Mouse (Mus musculus) heart, embryonic 10.5 days (tissue): ENCODE data around the gene Socs5. TPM values are rescaled to one million over a fixed set of nuclear protein-coding genes. Genes with fewer than 3 reads are reported as not detected.

ENCODE experiments used
- DNase-seq: peaks from one replicate; pipeline ENCODE4 v3.0.0-alpha.2; 2017; ENCODE audit warnings: low spot score
- H3K27ac ChIP-seq: fragments of 300-500 bp; sonication (generic); 2 replicates; pipeline ENCODE4 v1.5.1; 2016; ENCODE audit warnings: mild to moderate bottlenecking
- H3K27me3 ChIP-seq: fragments of 300-500 bp; sonication (generic); 2 replicates; pipeline ENCODE4 v1.6.1; 2016; ENCODE audit warnings: mild to moderate bottlenecking; ENCODE audit not compliant: poor library complexity, insufficient read depth, severe bottlenecking
- H3K36me3 ChIP-seq: fragments of 300-500 bp; sonication (generic); 2 replicates; pipeline ENCODE4 v1.6.1; 2016; ENCODE audit warnings: mild to moderate bottlenecking, moderate library complexity
- H3K4me1 ChIP-seq: fragments of 300-500 bp; sonication (generic); 2 replicates; pipeline ENCODE4 v1.6.1; 2016; ENCODE audit warnings: mild to moderate bottlenecking
- H3K4me3 ChIP-seq: fragments of 300-500 bp; sonication (generic); 2 replicates; pipeline ENCODE4 v1.5.1; 2016; ENCODE audit warnings: mild to moderate bottlenecking, moderate library complexity
- H3K9me3 ChIP-seq: fragments of 300-500 bp; sonication (generic); 2 replicates; pipeline ENCODE4 v1.6.1; 2016; ENCODE audit warnings: mild to moderate bottlenecking, moderate library complexity
- WGBS: fragments of 180-500 bp; shearing (Covaris S2); methylation state at CpG from one replicate; pipeline ENCODE4 v1.1.7; 2016; 5-methylcytosine and 5-hydroxymethylcytosine counted together
- polyA plus RNA-seq: library from polyadenylated mRNA; unstranded; fragments of >200 nt; fragmentation: Nextera tagmentation; extraction: Ambion mirVana; gene quantifications from 2 replicates; pipeline ENCODE4 v1.2.1, GENCODE M21; 2016

Socs5 gene
- polyA plus RNA-seq, 1 experiment from 2014 or later: 11.0 TPM

DNA sequence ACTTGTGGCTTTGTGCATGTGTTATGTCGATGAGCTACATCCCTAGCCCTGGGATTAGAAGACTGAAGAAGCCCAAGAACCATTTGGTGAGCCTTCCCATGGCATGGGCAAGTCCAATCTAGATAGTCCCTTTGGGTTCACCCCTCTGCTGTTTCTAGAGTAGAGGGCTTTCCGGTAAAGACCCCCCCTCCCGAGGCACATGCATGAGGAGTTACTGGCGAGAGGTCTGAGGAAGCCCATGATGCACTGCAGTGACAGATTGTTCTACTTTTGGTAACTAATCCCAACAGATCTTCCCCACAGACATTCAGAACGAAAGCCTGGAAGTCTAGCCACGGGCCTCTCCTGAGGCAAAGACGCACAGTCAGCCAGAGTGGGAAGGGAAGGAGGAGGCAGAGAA is 18.2 kb upstream of the Socs5 start:
- no peak overlapping the region for H3K4me3 ChIP-seq
- H3K4me1 ChIP-seq: peaks cover 8% of the 10 kb centered on the region; the same call in 1 of the 2 replicates
- H3K27me3 ChIP-seq: no peaks in the 10 kb centered on the region
- H3K36me3 ChIP-seq: no peaks in the 10 kb centered on the region
- DNase-seq: peak; percentile 58
- H3K9me3 ChIP-seq: no peaks in the 10 kb centered on the region
- H3K27ac ChIP-seq: no peak overlapping the region
- 76% methylated on average over 7 of the region's 7 CpGs for WGBS

GRCm38 (mm10) chr17:87093061-87093460 is 14.4 kb upstream of the Socs5 start:
- no peak overlapping the region for H3K27ac ChIP-seq
- H3K4me1 ChIP-seq: peaks cover 16% of the 10 kb centered on the region
- H3K27me3 ChIP-seq: no peaks in the 10 kb centered on the region
- no peaks in the 10 kb centered on the region for H3K9me3 ChIP-seq
- H3K4me3 ChIP-seq: no peak overlapping the region
- no peak for DNase-seq
- H3K36me3 ChIP-seq: no peaks in the 10 kb centered on the region
- 49% methylated on average over 5 of the region's 5 CpGs for WGBS

- Histone ChIP-seq H3K36me3 (no peaks in the 10 kb centered on the region), H3K4me1 (peaks cover 16% of the 10 kb centered on the region), H3K27ac (no peak overlapping the region), H3K4me3 (no peak overlapping the region), H3K27me3 (no peaks in the 10 kb centered on the region), H3K9me3 (no peaks in the 10 kb centered on the region)
- no peak for DNase-seq
- 17% methylated on average over 2 of the region's 2 CpGs for WGBS
Observed at GRCm38 (mm10) chr17:87096951-87097350, 10.5 kb upstream of the Socs5 start.

- WGBS: 82% methylated on average over 5 of the region's 5 CpGs
- no peaks in the 10 kb centered on the region for H3K9me3 ChIP-seq
- peaks cover 18% of the 10 kb centered on the region for H3K4me1 ChIP-seq
- H3K4me3 ChIP-seq: no peak overlapping the region
- no peak overlapping the region for H3K27ac ChIP-seq
- DNase-seq: no peak
- no peaks in the 10 kb centered on the region for H3K27me3 ChIP-seq
- no peaks in the 10 kb centered on the region for H3K36me3 ChIP-seq
Observed at GRCm38 (mm10) chr17:87097576-87097975, 9.9 kb upstream of the Socs5 start.

DNA sequence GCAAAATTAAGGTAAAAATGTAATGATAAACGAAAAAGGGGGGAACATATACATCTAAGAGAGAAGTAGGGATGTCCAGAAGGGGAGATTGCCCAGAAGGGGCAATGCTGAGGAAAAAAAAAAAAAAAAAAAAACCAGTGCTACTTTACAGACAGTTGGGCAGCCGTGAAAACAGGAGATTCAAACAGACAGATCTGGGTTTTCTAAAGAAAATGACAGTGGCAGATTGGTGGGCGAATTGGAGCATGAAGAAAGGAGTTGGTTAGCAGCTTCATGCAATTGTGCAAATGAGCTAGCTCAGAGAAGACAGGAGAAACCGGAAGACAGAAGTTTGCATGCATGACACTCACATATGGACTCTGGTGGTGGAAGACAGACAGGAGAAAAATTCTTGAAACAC is 6.5 kb upstream of the Socs5 start:
- no peaks in the 10 kb centered on the region for H3K9me3 ChIP-seq
- 63% methylated on average over 4 of the region's 4 CpGs for WGBS
- DNase-seq: no peak

GRCm38 (mm10) chr17:87102636-87103035 is 4.8 kb upstream of the Socs5 start:
- Histone ChIP-seq H3K27me3 (no peaks in the 10 kb centered on the region), H3K4me1 (peaks cover 23% of the 10 kb centered on the region), H3K4me3 (no peak overlapping the region), H3K27ac (no peak overlapping the region), H3K9me3 (no peaks in the 10 kb centered on the region), H3K36me3 (no peaks in the 10 kb centered on the region)
- DNase-seq: no peak
- 44% methylated on average over 8 of the region's 8 CpGs for WGBS

More for the DNA sequence above, 6.5 kb upstream of the Socs5 start:
- Histone ChIP-seq H3K36me3 (no peaks in the 10 kb centered on the region), H3K4me3 (no peak overlapping the region), H3K27ac (no peak overlapping the region), H3K27me3 (no peaks in the 10 kb centered on the region), H3K4me1 (peaks cover 23% of the 10 kb centered on the region)

DNA sequence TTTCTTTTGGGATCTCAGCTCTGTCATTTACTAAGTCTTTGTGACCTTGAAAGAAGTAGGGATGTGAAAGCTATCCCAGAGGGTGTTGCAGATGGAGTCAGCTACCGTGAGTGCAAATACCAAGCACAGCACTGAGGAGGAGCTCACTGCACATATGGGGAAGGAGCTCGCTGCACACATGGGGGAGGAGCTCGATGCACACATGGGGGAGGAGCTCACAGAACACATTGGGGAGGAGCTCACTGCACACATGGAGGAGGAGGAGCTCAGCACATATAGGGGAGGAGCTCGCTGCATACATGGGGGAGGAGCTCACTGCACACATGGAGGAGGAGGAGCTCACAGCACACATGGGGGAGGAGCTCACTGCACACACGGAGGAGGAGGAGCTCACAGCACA is 4.4 kb upstream of the Socs5 start:
- WGBS: 77% methylated on average over 5 of the region's 5 CpGs

GRCm38 (mm10) chr17:87104276-87104675 is 3.2 kb upstream of the Socs5 start:
- H3K4me1 ChIP-seq: peaks cover 36% of the 10 kb centered on the region
- no peak overlapping the region for H3K4me3 ChIP-seq
- H3K27ac ChIP-seq: no peak overlapping the region
- H3K27me3 ChIP-seq: no peaks in the 10 kb centered on the region
- no peaks in the 10 kb centered on the region for H3K36me3 ChIP-seq
- no peak for DNase-seq
- WGBS: 78% methylated on average over 4 of the region's 4 CpGs
- H3K9me3 ChIP-seq: no peaks in the 10 kb centered on the region

More for the DNA sequence above, 4.4 kb upstream of the Socs5 start:
- Histone ChIP-seq H3K36me3 (no peaks in the 10 kb centered on the region), H3K27me3 (no peaks in the 10 kb centered on the region), H3K27ac (no peak overlapping the region), H3K9me3 (no peaks in the 10 kb centered on the region), H3K4me1 (peaks cover 27% of the 10 kb centered on the region), H3K4me3 (no peak overlapping the region)
- no peak for DNase-seq

GRCm38 (mm10) chr17:87105941-87106340 is 1.5 kb upstream of the Socs5 start:
- 77% methylated on average over 7 of the region's 7 CpGs for WGBS
- Histone ChIP-seq H3K27ac (peak overlapping the region; percentile 96), H3K4me1 (peaks cover 36% of the 10 kb centered on the region), H3K9me3 (no peaks in the 10 kb centered on the region), H3K36me3 (no peaks in the 10 kb centered on the region), H3K4me3 (peak overlapping the region; percentile 98), H3K27me3 (no peaks in the 10 kb centered on the region)
- DNase-seq: no peak

GRCm38 (mm10) chr17:87106691-87107523 is 572 bp upstream of the Socs5 start:
- H3K9me3 ChIP-seq: no peaks in the 10 kb centered on the region
- no peaks in the 10 kb centered on the region for H3K36me3 ChIP-seq
- H3K27me3 ChIP-seq: no peaks in the 10 kb centered on the region
- peak overlapping the region; percentile 98 for H3K4me3 ChIP-seq
- H3K27ac ChIP-seq: peak overlapping the region; percentile 96
- peak; percentile 99 for DNase-seq
- WGBS: under 1% methylated on average over 41 of the region's 51 CpGs
- peaks cover 36% of the 10 kb centered on the region for H3K4me1 ChIP-seq

GRCm38 (mm10) chr17:87108507-87109292 is 1.2 kb downstream of the Socs5 start:
- Histone ChIP-seq H3K27ac (peak overlapping the region; percentile 96; the same call in 1 of the 2 replicates), H3K4me3 (peak overlapping the region; percentile 98), H3K9me3 (no peaks in the 10 kb centered on the region), H3K36me3 (no peaks in the 10 kb centered on the region), H3K27me3 (no peaks in the 10 kb centered on the region), H3K4me1 (peaks cover 33% of the 10 kb centered on the region; the same call in 1 of the 2 replicates)
- WGBS: 48% methylated on average over 13 of the region's 13 CpGs
- no peak for DNase-seq

DNA sequence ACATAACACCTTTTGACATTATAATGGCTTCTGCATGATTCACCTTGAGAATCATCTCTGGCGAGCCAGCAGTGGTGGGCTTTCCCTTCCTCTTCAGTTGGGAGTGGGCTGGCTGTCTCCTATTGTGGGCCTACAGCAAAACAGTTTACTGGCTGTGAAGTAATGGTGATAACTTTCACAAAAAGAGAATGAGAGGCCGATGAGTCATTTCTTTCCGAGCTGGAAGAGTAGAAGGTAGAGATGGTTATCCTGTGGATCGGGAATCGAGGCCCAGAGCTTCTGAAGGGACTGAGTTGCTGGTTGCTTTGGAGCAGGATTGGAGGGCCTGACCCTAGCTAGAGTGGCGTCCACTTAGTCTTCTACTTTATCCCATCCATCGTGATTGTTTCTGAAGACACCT is 2.0 kb downstream of the Socs5 start:
- H3K4me1 ChIP-seq: peaks cover 33% of the 10 kb centered on the region; the same call in 1 of the 2 replicates
- H3K36me3 ChIP-seq: no peaks in the 10 kb centered on the region
- H3K4me3 ChIP-seq: no peak overlapping the region
- no peak for DNase-seq
- WGBS: 71% methylated on average over 7 of the region's 7 CpGs
- H3K27me3 ChIP-seq: no peaks in the 10 kb centered on the region
- no peaks in the 10 kb centered on the region for H3K9me3 ChIP-seq
- no peak overlapping the region for H3K27ac ChIP-seq
